ENCODE assay signal across 10 mouse cellular contexts in the genomic region with DNA sequence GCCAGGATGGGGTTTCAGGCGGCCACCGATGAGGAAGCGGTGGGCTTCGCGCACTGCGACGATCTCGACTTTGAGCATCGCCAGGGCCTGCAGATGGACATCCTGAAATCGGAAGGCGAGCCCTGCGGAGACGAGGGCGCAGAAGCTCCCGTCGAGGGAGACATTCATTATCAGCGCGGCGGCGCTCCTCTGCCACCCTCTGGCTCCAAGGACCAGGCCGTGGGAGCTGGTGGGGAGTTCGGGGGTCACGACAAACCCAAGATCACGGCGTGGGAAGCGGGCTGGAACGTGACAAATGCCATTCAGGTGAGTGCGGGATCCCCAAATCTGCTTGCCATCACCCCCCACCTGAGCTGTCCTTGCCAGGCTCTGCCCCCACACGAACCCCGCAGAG. TPM values are rescaled to one million over a fixed set of nuclear protein-coding genes. Genes with fewer than 3 reads are reported as not detected.
DNase-seq lines count a peak whose midpoint lies in the region; ATAC-seq and TF ChIP-seq lines count a peak whose summit lies in the region.
"Had no signal": no experiment of that assay in that cellular context is flagged by ENCODE, and none has a peak within 500 bp of the region (broad histone marks: within the 10 kb centered on the region; RNA-seq: fewer than 3 reads in every experiment).

No protein-coding gene starts in this region.

- TF ChIP-seq CTCF in cerebellum, adult 2 months (IDR thresholded peaks at IDR 0.05; ENCODE audit: borderline replicate concordance, insufficient read depth, low read depth, low read length): no peak
- no peak for TF ChIP-seq CTCF in midbrain, postnatal 0 days (IDR thresholded peaks at IDR 0.05)

- H3K27ac ChIP-seq in cerebellum, adult 2 months (ENCODE audit: insufficient read depth, low read length): no peak overlapping the region
- H3K27ac ChIP-seq in liver, embryonic 11.5 days (ENCODE audit: low read depth, low read length): no peak overlapping the region
- peak overlapping the region; percentile 77 for H3K27ac ChIP-seq in hindbrain, embryonic 11.5 days (ENCODE audit: low read depth, low read length)
- peak overlapping the region; percentile 79 for H3K27ac ChIP-seq in midbrain, postnatal 0 days (ENCODE audit: low read depth, low read length)

- H3K4me1 ChIP-seq in cerebellum, adult 2 months (ENCODE audit: control insufficient read depth, insufficient read depth, low read length): no peaks in the 10 kb centered on the region
- H3K4me1 ChIP-seq in liver, embryonic 11.5 days (replicated peaks; ENCODE audit: control insufficient read depth, insufficient read depth, low read length): peaks cover 16% of the 10 kb centered on the region
- H3K4me1 ChIP-seq in hindbrain, embryonic 11.5 days (replicated peaks; ENCODE audit: control insufficient read depth, insufficient read depth, low read length): peaks cover 3% of the 10 kb centered on the region; the same call in 1 of the 2 replicates
- no peaks in the 10 kb centered on the region; the same call in 1 of the 2 replicates for H3K4me1 ChIP-seq in midbrain, postnatal 0 days (ENCODE audit: insufficient read depth, low read length)

- peak in 1 of 2 experiments; percentile 20 for DNase-seq in cerebellum, adult 2 months
- no peak for DNase-seq in cerebellum, adult 8-10 months
- no peak for DNase-seq in liver, embryonic 11.5 days (ENCODE audit: low spot score)
- no peak for DNase-seq in liver
- no peak for DNase-seq in hindbrain, embryonic 11.5 days (ENCODE audit: low spot score)
- DNase-seq in midbrain, postnatal 0 days (ENCODE audit: low spot score): no peak
- no peak for DNase-seq in thymus, postnatal 25 days
- DNase-seq: cerebellum, adult 9-11 months; heart, adult 11 months had no signal

- H3K36me3 ChIP-seq in liver, embryonic 11.5 days (ENCODE audit: control insufficient read depth, insufficient read depth, low read length): no peaks in the 10 kb centered on the region
- H3K36me3 ChIP-seq in hindbrain, embryonic 11.5 days (ENCODE audit: control insufficient read depth, insufficient read depth, low read length): no peaks in the 10 kb centered on the region
- no peaks in the 10 kb centered on the region for H3K36me3 ChIP-seq in midbrain, postnatal 0 days (ENCODE audit: insufficient read depth, low read length)

- no peak for ATAC-seq in liver, embryonic 11.5 days (replicated peaks; ENCODE audit: low FRiP score)
- no peak for ATAC-seq in hindbrain, embryonic 11.5 days (ENCODE audit: low FRiP score)
- no peak for ATAC-seq in midbrain, postnatal 0 days (ENCODE audit: low FRiP score)
- ATAC-seq in erythroid progenitor cell, adult 5-6 weeks (replicated peaks; ENCODE audit: low FRiP score, poor library complexity, severe bottlenecking): no peak

- H3K4me2 ChIP-seq in liver, embryonic 11.5 days: peak overlapping the region; percentile 44
- peak overlapping the region; percentile 35 for H3K4me2 ChIP-seq in hindbrain, embryonic 11.5 days (replicated peaks; ENCODE audit: low read depth, low read length)
- peak overlapping the region; percentile 51 for H3K4me2 ChIP-seq in midbrain, postnatal 0 days (ENCODE audit: low read depth, low read length, poor library complexity, severe bottlenecking)

- no peak for TF ChIP-seq POLR2A in cerebellum, adult 2 months (IDR thresholded peaks at IDR 0.05; ENCODE audit: borderline replicate concordance, insufficient read depth, low read length)

- WGBS in cerebellum, adult 2 months: 2% methylated on average over 30 of the region's 30 CpGs
- WGBS in liver, embryonic 11.5 days: 1% methylated on average over 30 of the region's 30 CpGs
- 2% methylated on average over 30 of the region's 30 CpGs for WGBS in hindbrain, embryonic 11.5 days
- WGBS in midbrain, postnatal 0 days: under 1% methylated on average over 30 of the region's 30 CpGs

- H3K9ac ChIP-seq in liver, embryonic 11.5 days (ENCODE audit: low read depth, low read length): no peak overlapping the region
- H3K9ac ChIP-seq in hindbrain, embryonic 11.5 days (ENCODE audit: low read depth, low read length): peak overlapping the region; percentile 63
- H3K9ac ChIP-seq in midbrain, postnatal 0 days (replicated peaks; ENCODE audit: low read length, poor library complexity, severe bottlenecking): peak overlapping the region; percentile 63

- peaks cover 7% of the 10 kb centered on the region; the same call in 1 of the 2 replicates for H3K27me3 ChIP-seq in cerebellum, adult 2 months (ENCODE audit: control insufficient read depth, insufficient read depth, low read length)
- H3K27me3 ChIP-seq in liver, embryonic 11.5 days (replicated peaks; ENCODE audit: control insufficient read depth, insufficient read depth, low read length): peaks cover 97% of the 10 kb centered on the region
- peaks cover 95% of the 10 kb centered on the region for H3K27me3 ChIP-seq in hindbrain, embryonic 11.5 days (ENCODE audit: control insufficient read depth, insufficient read depth, low read length)
- peaks cover 40% of the 10 kb centered on the region for H3K27me3 ChIP-seq in midbrain, postnatal 0 days (ENCODE audit: insufficient read depth, low read length)

- H3K9me3 ChIP-seq in liver, embryonic 11.5 days (ENCODE audit: control insufficient read depth, low read length): no peaks in the 10 kb centered on the region
- no peaks in the 10 kb centered on the region for H3K9me3 ChIP-seq in hindbrain, embryonic 11.5 days (ENCODE audit: control insufficient read depth, low read length)
- no peaks in the 10 kb centered on the region for H3K9me3 ChIP-seq in midbrain, postnatal 0 days (ENCODE audit: low read length)

- peak overlapping the region; percentile 18 for H3K4me3 ChIP-seq in cerebellum, adult 2 months (replicated peaks; ENCODE audit: insufficient read depth, low read depth, low read length)
- peak overlapping the region; percentile 5; the same call in 1 of the 2 replicates for H3K4me3 ChIP-seq in liver, embryonic 11.5 days (ENCODE audit: low read depth, low read length)
- peak overlapping the region; percentile 37 for H3K4me3 ChIP-seq in hindbrain, embryonic 11.5 days (ENCODE audit: low read depth, low read length)
- H3K4me3 ChIP-seq in midbrain, postnatal 0 days (ENCODE audit: low read depth, low read length): peak overlapping the region; percentile 40

RNA-seq across cellular contexts. Expression of a gene that starts 0.8 kb away (rescaled TPM):
- polyA plus RNA-seq in cerebellum, adult 2 months (2012; rRNA removed): 218 TPM in 2 replicates
- 0.05 and 0.06 TPM in 2 replicates for polyA plus RNA-seq in liver, embryonic 11.5 days (2014; fragmentation: Nextera tagmentation; extraction: Ambion mirVana)
- 1.9 and 2.9 TPM in 2 replicates for polyA plus RNA-seq in hindbrain, embryonic 11.5 days (2014; fragmentation: Nextera tagmentation; extraction: Ambion mirVana)
- 53.9 and 63.6 TPM in 2 replicates for total RNA-seq in midbrain, postnatal 0 days (2014; rRNA removed)
- 14.3 and 14.4 TPM in 2 replicates for polyA plus RNA-seq in midbrain, postnatal 0 days (2015; fragmentation: Nextera tagmentation; extraction: Ambion mirVana)
- not detected in 2 replicates for total RNA-seq in erythroid progenitor cell, adult 5-6 weeks (2015; ENCODE audit: low replicate concordance)
- not detected in 2 replicates for total RNA-seq in erythroid progenitor cell, adult 5-6 weeks (2017; ENCODE audit: low replicate concordance)

RNA-seq across cellular contexts. Expression of a gene that starts 13.4 kb away (rescaled TPM):
- polyA plus RNA-seq in cerebellum, adult 2 months (2012; rRNA removed): 7.2 and 7.5 TPM in 2 replicates
- polyA plus RNA-seq in liver, embryonic 11.5 days (2014; fragmentation: Nextera tagmentation; extraction: Ambion mirVana): 14.2 and 15.8 TPM in 2 replicates
- 13.7 and 16.7 TPM in 2 replicates for polyA plus RNA-seq in hindbrain, embryonic 11.5 days (2014; fragmentation: Nextera tagmentation; extraction: Ambion mirVana)
- total RNA-seq in midbrain, postnatal 0 days (2014; rRNA removed): 18.5 and 25.4 TPM in 2 replicates
- polyA plus RNA-seq in midbrain, postnatal 0 days (2015; fragmentation: Nextera tagmentation; extraction: Ambion mirVana): 8.8 and 10.6 TPM in 2 replicates
- total RNA-seq in erythroid progenitor cell, adult 5-6 weeks (2015; ENCODE audit: low replicate concordance): 0.84 and 7.2 TPM in 2 replicates
- 4.2 and 6.2 TPM in 2 replicates for total RNA-seq in erythroid progenitor cell, adult 5-6 weeks (2017; ENCODE audit: low replicate concordance)

RNA-seq across cellular contexts. Expression of a gene that starts 53.9 kb away (rescaled TPM):
- polyA plus RNA-seq in cerebellum, adult 2 months (2012; rRNA removed): 59.8 and 65.2 TPM in 2 replicates
- 4.4 and 5.2 TPM in 2 replicates for polyA plus RNA-seq in liver, embryonic 11.5 days (2014; fragmentation: Nextera tagmentation; extraction: Ambion mirVana)
- 2.4 and 3.6 TPM in 2 replicates for polyA plus RNA-seq in hindbrain, embryonic 11.5 days (2014; fragmentation: Nextera tagmentation; extraction: Ambion mirVana)
- total RNA-seq in midbrain, postnatal 0 days (2014; rRNA removed): 30.8 and 32.2 TPM in 2 replicates
- 31.0 and 31.6 TPM in 2 replicates for polyA plus RNA-seq in midbrain, postnatal 0 days (2015; fragmentation: Nextera tagmentation; extraction: Ambion mirVana)
- total RNA-seq in erythroid progenitor cell, adult 5-6 weeks (2015; ENCODE audit: low replicate concordance): 1.4 and 2.5 TPM in 2 replicates
- total RNA-seq in erythroid progenitor cell, adult 5-6 weeks (2017; ENCODE audit: low replicate concordance): 1.7 and 2.3 TPM in 2 replicates

Comparison
In these comparisons a context has a peak if more than half of its experiments do, and no peak if none do; other contexts are left out.
1. H3K27ac ChIP-seq: peak in hindbrain, embryonic 11.5 days (single experiment) and midbrain, postnatal 0 days (single experiment); none in cerebellum, adult 2 months (single experiment) and liver, embryonic 11.5 days (single experiment).
2. RNA of a gene that starts 0.8 kb away (polyA plus RNA-seq): 218 TPM in cerebellum, adult 2 months; 14.3 to 14.4 TPM in midbrain, postnatal 0 days, 1.9 to 2.9 TPM in hindbrain, embryonic 11.5 days and 0.05 to 0.06 TPM in liver, embryonic 11.5 days; every median in the first group is over 10 times any median in the second.
3. Peak in every context shown above with its lines, with median percentiles within 50 percentile points of each other: H3K4me3 ChIP-seq and H3K4me2 ChIP-seq.